Mouse (Mus musculus): Measurements from ENCODE around the gene Alk. TPM values are rescaled to one million over a fixed set of nuclear protein-coding genes. Genes with fewer than 3 reads are reported as not detected.

The Alk gene
- 0.09 TPM in 1 of 2 replicates, not detected in the other for total RNA-seq (2021)
- long read RNA-seq: 0 reads

- peak; percentile 66 for DNase-seq
These were observed at the start of gene Alk for GRCm38 (mm10) chr17:72604610-72604980. Alk (minus strand) TSS chr17:72604627.

- DNase-seq: no peak
These were observed 48.4 kb upstream of the Alk start for GRCm38 (mm10) chr17:72652801-72653200.

GRCm38 (mm10) chr17:72648607-72649217 is 44.3 kb upstream of the Alk start:
- DNase-seq: no peak

- DNase-seq: no peak
These were observed 41.7 kb upstream of the Alk start for GRCm38 (mm10) chr17:72646167-72646566.

- DNase-seq: no peak
These were observed 35.7 kb upstream of the Alk start for GRCm38 (mm10) chr17:72640095-72640494.

- no peak for DNase-seq
These were observed 35.0 kb upstream of the Alk start for GRCm38 (mm10) chr17:72639400-72639799.

- DNase-seq: peak; percentile 77
These were observed 1.8 kb upstream of the Alk start for GRCm38 (mm10) chr17:72606251-72606650.

GRCm38 (mm10) chr17:72603886-72604609 is 379 bp downstream of the Alk start:
- DNase-seq: no peak

- DNase-seq: peak; percentile 79
These were observed 1.1 kb downstream of the Alk start for GRCm38 (mm10) chr17:72603118-72603885.

GRCm38 (mm10) chr17:72600806-72601205 is 3.6 kb downstream of the Alk start:
- DNase-seq: no peak

- DNase-seq: no peak
These were observed 16.8 kb downstream of the Alk start for GRCm38 (mm10) chr17:72587671-72588070.

GRCm38 (mm10) chr17:72580142-72580541 is 24.3 kb downstream of the Alk start:
- no peak for DNase-seq

GRCm38 (mm10) chr17:72579321-72579720 is 25.1 kb downstream of the Alk start:
- DNase-seq: no peak

GRCm38 (mm10) chr17:72571379-72571778 is 33.0 kb downstream of the Alk start:
- DNase-seq: no peak

GRCm38 (mm10) chr17:72569491-72569890 is 34.9 kb downstream of the Alk start:
- no peak for DNase-seq

- no peak for DNase-seq
These were observed 41.0 kb downstream of the Alk start for GRCm38 (mm10) chr17:72563423-72563822.

GRCm38 (mm10) chr17:72561471-72561870 is 43.0 kb downstream of the Alk start:
- DNase-seq: no peak

GRCm38 (mm10) chr17:72560771-72561170 is 43.7 kb downstream of the Alk start:
- no peak for DNase-seq

- no peak for DNase-seq
These were observed 47.2 kb downstream of the Alk start for GRCm38 (mm10) chr17:72557029-72557735.

- no peak for DNase-seq
These were observed 58.2 kb downstream of the Alk start for GRCm38 (mm10) chr17:72546274-72546673.

- no peak for DNase-seq
These were observed 69.1 kb downstream of the Alk start for GRCm38 (mm10) chr17:72535304-72535703.

GRCm38 (mm10) chr17:72532266-72532665 is 72.2 kb downstream of the Alk start:
- DNase-seq: no peak

- DNase-seq: no peak
These were observed 75.9 kb downstream of the Alk start for GRCm38 (mm10) chr17:72528481-72528880.
